Mouse (Mus musculus): ENCODE data around the gene Col8a1. TPM values are rescaled to one million over a fixed set of nuclear protein-coding genes. Genes with fewer than 3 reads are reported as not detected.

Gene Col8a1
- total and polyA plus RNA-seq, 3 experiments = 0.44 TPM; not detected in 2

- Histone ChIP-seq H3K4me3 (ENCODE audit: low read depth, low read length) (no peak overlapping the region), H3K9me3 (replicated peaks) (no peaks in the 10 kb centered on the region), H3K27me3 (ENCODE audit: insufficient read depth, low read length) (no peaks in the 10 kb centered on the region; the same call in 1 of the 2 replicates), H3K4me1 (ENCODE audit: insufficient read depth, low read depth, low read length) (no peaks in the 10 kb centered on the region), H3K36me3 (replicated peaks) (no peaks in the 10 kb centered on the region)
- no peak for DNase-seq (ENCODE audit: low spot score)
- ATAC-seq (ENCODE audit: extremely low read depth, insufficient number of reproducible peaks, low FRiP score, poor library complexity, severe bottlenecking) = no peak
- TF ChIP-seq GATA2 (IDR thresholded peaks at IDR 0.05; ENCODE audit: borderline replicate concordance, low read depth, low read length) (no peak), POLR2AphosphoS5 (IDR thresholded peaks at IDR 0.05; ENCODE audit: insufficient replicate concordance, low read depth, low read length) (no peak), CTCF (IDR thresholded peaks at IDR 0.05; ENCODE audit: low read depth, low read length) (no peak), GATA1 (IDR thresholded peaks at IDR 0.05; ENCODE audit: borderline replicate concordance, low read length) (no peak)
Observed at GRCm38 (mm10) chr16:57698733-57699132, 55.8 kb downstream of the Col8a1 start.

GRCm38 (mm10) chr16:57694694-57695093 lies 59.8 kb downstream of the Col8a1 start:
- no peaks in the 10 kb centered on the region for H3K27me3 ChIP-seq (ENCODE audit: insufficient read depth, low read length)
- no peaks in the 10 kb centered on the region for H3K9me3 ChIP-seq (replicated peaks)
- no peak for TF ChIP-seq GATA2 (IDR thresholded peaks at IDR 0.05; ENCODE audit: borderline replicate concordance, low read depth, low read length)
- TF ChIP-seq CTCF (IDR thresholded peaks at IDR 0.05; ENCODE audit: low read depth, low read length) = no peak
- no peak for TF ChIP-seq GATA1 (IDR thresholded peaks at IDR 0.05; ENCODE audit: borderline replicate concordance, low read length)
- no peak for TF ChIP-seq TAL1 (conservative IDR thresholded peaks at IDR 0.05; ENCODE audit: low read depth, low read length)
- no peak for TF ChIP-seq POLR2AphosphoS5 (IDR thresholded peaks at IDR 0.05; ENCODE audit: insufficient replicate concordance, low read depth, low read length)
- H3K4me1 ChIP-seq (ENCODE audit: insufficient read depth, low read depth, low read length) = no peaks in the 10 kb centered on the region
- ATAC-seq (ENCODE audit: extremely low read depth, insufficient number of reproducible peaks, low FRiP score, poor library complexity, severe bottlenecking) (no peak), DNase-seq (ENCODE audit: low spot score) (no peak)
- H3K4me3 ChIP-seq (ENCODE audit: low read depth, low read length) = no peak overlapping the region
- H3K36me3 ChIP-seq (replicated peaks) = no peaks in the 10 kb centered on the region

- Histone ChIP-seq H3K4me3 (ENCODE audit: low read depth, low read length) (no peak overlapping the region), H3K9me3 (replicated peaks) (no peaks in the 10 kb centered on the region), H3K36me3 (replicated peaks) (no peaks in the 10 kb centered on the region), H3K27me3 (ENCODE audit: insufficient read depth, low read length) (no peaks in the 10 kb centered on the region; the same call in 1 of the 2 replicates), H3K4me1 (ENCODE audit: insufficient read depth, low read depth, low read length) (no peaks in the 10 kb centered on the region)
- ATAC-seq (ENCODE audit: extremely low read depth, insufficient number of reproducible peaks, low FRiP score, poor library complexity, severe bottlenecking) = no peak
- no peak for DNase-seq (ENCODE audit: low spot score)
- TF ChIP-seq POLR2AphosphoS5 (IDR thresholded peaks at IDR 0.05; ENCODE audit: insufficient replicate concordance, low read depth, low read length) (no peak), CTCF (IDR thresholded peaks at IDR 0.05; ENCODE audit: low read depth, low read length) (no peak), TAL1 (conservative IDR thresholded peaks at IDR 0.05; ENCODE audit: low read depth, low read length) (no peak), GATA2 (IDR thresholded peaks at IDR 0.05; ENCODE audit: borderline replicate concordance, low read depth, low read length) (no peak), GATA1 (IDR thresholded peaks at IDR 0.05; ENCODE audit: borderline replicate concordance, low read length) (no peak)
Observed at GRCm38 (mm10) chr16:57693906-57694522, 60.5 kb downstream of the Col8a1 start.

- Histone ChIP-seq H3K4me1 (ENCODE audit: insufficient read depth, low read depth, low read length) (no peaks in the 10 kb centered on the region), H3K27me3 (ENCODE audit: insufficient read depth, low read length) (no peaks in the 10 kb centered on the region; the same call in 1 of the 2 replicates), H3K36me3 (replicated peaks) (no peaks in the 10 kb centered on the region), H3K4me3 (ENCODE audit: low read depth, low read length) (no peak overlapping the region), H3K9me3 (replicated peaks) (no peaks in the 10 kb centered on the region)
- TF ChIP-seq TAL1 (conservative IDR thresholded peaks at IDR 0.05; ENCODE audit: low read depth, low read length) (no peak), GATA1 (IDR thresholded peaks at IDR 0.05; ENCODE audit: borderline replicate concordance, low read length) (no peak), CTCF (IDR thresholded peaks at IDR 0.05; ENCODE audit: low read depth, low read length) (no peak), GATA2 (IDR thresholded peaks at IDR 0.05; ENCODE audit: borderline replicate concordance, low read depth, low read length) (no peak), POLR2AphosphoS5 (IDR thresholded peaks at IDR 0.05; ENCODE audit: insufficient replicate concordance, low read depth, low read length) (no peak)
- ATAC-seq (ENCODE audit: extremely low read depth, insufficient number of reproducible peaks, low FRiP score, poor library complexity, severe bottlenecking) = no peak
- DNase-seq (ENCODE audit: low spot score) = no peak
Observed at GRCm38 (mm10) chr16:57685790-57686399, 68.6 kb downstream of the Col8a1 start.

GRCm38 (mm10) chr16:57672251-57672650 lies 82.3 kb downstream of the Col8a1 start:
- ATAC-seq (ENCODE audit: extremely low read depth, insufficient number of reproducible peaks, low FRiP score, poor library complexity, severe bottlenecking) (no peak), DNase-seq (ENCODE audit: low spot score) (no peak)
- 0 out of 2 replicates have a peak, but pooled peaks cover 3% of the 10 kb centered on the region for H3K27me3 ChIP-seq (ENCODE audit: insufficient read depth, low read length)
- no peaks in the 10 kb centered on the region for H3K4me1 ChIP-seq (ENCODE audit: insufficient read depth, low read depth, low read length)
- no peaks in the 10 kb centered on the region for H3K9me3 ChIP-seq (replicated peaks)
- TF ChIP-seq POLR2AphosphoS5 (IDR thresholded peaks at IDR 0.05; ENCODE audit: insufficient replicate concordance, low read depth, low read length) = no peak
- no peak for TF ChIP-seq TAL1 (conservative IDR thresholded peaks at IDR 0.05; ENCODE audit: low read depth, low read length)
- TF ChIP-seq GATA2 (IDR thresholded peaks at IDR 0.05; ENCODE audit: borderline replicate concordance, low read depth, low read length) = no peak
- TF ChIP-seq CTCF (IDR thresholded peaks at IDR 0.05; ENCODE audit: low read depth, low read length) = no peak
- no peak for TF ChIP-seq GATA1 (IDR thresholded peaks at IDR 0.05; ENCODE audit: borderline replicate concordance, low read length)
- H3K36me3 ChIP-seq (replicated peaks) = no peaks in the 10 kb centered on the region
- no peak overlapping the region for H3K4me3 ChIP-seq (ENCODE audit: low read depth, low read length)

GRCm38 (mm10) chr16:57671637-57672036 lies 82.9 kb downstream of the Col8a1 start:
- ATAC-seq (ENCODE audit: extremely low read depth, insufficient number of reproducible peaks, low FRiP score, poor library complexity, severe bottlenecking) = no peak

More at GRCm38 (mm10) chr16:57671637-57672036, 82.9 kb downstream of the Col8a1 start:
- Histone ChIP-seq H3K27me3 (ENCODE audit: insufficient read depth, low read length) (0 out of 2 replicates have a peak, but pooled peaks cover 3% of the 10 kb centered on the region), H3K4me3 (ENCODE audit: low read depth, low read length) (no peak overlapping the region), H3K4me1 (ENCODE audit: insufficient read depth, low read depth, low read length) (no peaks in the 10 kb centered on the region), H3K9me3 (replicated peaks) (no peaks in the 10 kb centered on the region), H3K36me3 (replicated peaks) (no peaks in the 10 kb centered on the region)
- TF ChIP-seq GATA2 (IDR thresholded peaks at IDR 0.05; ENCODE audit: borderline replicate concordance, low read depth, low read length) = no peak
- TF ChIP-seq CTCF (IDR thresholded peaks at IDR 0.05; ENCODE audit: low read depth, low read length) = no peak
- no peak for TF ChIP-seq GATA1 (IDR thresholded peaks at IDR 0.05; ENCODE audit: borderline replicate concordance, low read length)
- TF ChIP-seq TAL1 (conservative IDR thresholded peaks at IDR 0.05; ENCODE audit: low read depth, low read length) = no peak
- TF ChIP-seq POLR2AphosphoS5 (IDR thresholded peaks at IDR 0.05; ENCODE audit: insufficient replicate concordance, low read depth, low read length) = no peak
- no peak for DNase-seq (ENCODE audit: low spot score)

Measured in G1E (cell line).